Mouse (Mus musculus) mature B cell (primary cell): ENCODE data around the gene St6galnac3.

ENCODE experiments used
- in situ Hi-C: fragments of 300-500 bp; cut with MboI; formaldehyde crosslinking; loops from 2 replicates; pipeline ENCODE4 v1.14.3; 2019

The St6galnac3 gene

DNA sequence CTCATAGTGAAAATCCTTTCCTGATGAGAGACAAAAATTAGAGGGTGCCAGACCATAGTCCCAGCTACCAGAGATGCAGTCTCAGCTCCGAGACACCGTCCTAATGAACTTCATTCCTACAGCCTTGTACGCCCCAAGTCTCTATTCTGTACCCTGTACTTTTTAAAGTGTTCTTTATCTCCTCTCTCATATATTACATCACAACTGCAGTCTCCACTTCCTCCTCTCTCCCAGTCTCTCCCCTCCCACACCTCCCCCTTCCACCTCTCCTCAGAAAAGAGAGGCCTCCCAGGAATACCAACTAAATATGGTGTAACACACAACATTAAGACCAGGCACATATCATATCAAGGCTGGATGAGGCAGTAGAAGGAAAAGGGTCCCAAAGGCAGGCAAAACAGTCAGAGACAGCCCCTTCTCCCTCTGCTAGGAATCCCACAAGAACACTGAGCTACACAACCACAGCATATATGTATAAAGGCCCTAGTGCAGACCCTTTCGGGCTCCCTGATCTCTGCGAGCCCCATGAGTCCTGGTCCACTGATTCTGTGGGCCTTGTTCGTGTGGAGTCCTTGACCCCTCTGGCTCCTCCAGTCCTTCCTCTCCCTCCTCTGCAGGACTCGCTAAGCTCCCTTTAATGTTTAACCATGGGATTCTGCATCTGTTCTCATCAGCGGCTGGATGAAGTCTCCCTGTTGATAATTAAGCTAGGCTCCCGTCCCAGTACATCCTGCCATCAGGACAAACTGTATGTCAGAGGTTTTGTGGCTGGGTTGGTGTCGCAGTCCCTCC, 502.2 kb downstream of the St6galnac3 start:
- in situ Hi-C loops: no loop called here

DNA sequence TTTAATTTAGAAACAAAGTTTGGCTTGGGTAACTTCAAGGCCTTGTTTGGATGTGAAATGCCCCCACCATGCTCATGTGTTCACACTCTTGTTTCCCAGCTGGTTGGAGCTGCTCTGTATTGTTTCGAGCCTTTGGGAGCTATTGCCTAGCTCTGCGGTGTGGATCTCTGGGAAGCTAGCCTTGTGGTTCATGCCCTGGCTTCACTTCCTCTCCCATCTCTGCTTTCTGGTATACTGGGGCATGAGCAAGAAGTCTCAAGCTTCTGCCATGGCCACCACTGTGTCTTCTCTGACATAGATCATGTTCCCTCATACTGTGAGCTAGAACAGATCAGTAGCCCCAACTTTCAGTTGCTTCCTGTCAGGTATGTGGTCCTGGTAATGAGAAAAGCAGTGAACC, 505.6 kb downstream of the St6galnac3 start:
- in situ Hi-C loops: no loop called here

DNA sequence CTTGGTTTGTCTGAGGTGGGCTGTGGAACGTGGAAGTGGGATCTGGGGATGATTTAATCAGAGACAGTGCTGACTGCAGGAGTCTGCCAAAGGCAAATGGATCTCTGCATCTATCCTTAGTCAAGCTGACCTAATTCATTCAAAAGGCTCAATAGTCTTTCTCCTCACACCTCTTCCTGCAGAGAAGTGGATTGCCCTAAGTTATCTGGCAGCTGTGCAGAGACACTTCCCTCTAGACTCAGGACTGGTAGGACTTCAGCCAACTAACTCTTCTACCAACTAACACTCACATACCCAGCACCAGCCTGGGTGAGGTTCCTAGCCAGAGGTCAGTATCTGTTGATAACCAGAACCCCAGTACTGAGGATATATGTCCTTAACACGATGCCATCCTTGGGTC, 516.8 kb downstream of the St6galnac3 start:
- in situ Hi-C loops: no loop called here

DNA sequence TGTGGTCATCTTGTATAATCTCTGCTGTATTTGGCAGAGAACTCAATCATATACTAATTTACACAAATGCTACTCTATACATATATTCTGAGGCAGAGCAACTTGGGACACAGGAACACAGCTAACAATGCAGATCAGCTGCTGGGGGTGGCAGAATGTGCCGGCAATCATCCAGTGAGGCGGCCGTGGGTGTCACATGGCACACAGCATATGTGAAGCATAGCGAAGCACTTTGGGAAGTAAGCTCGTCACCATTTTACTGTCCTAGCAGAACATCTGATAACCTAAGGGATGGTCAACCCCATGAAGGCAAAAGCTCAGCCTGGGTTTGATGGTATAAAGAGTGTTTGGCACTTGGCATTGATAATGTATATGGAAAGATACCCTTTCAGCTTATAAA, 520.9 kb downstream of the St6galnac3 start:
- in situ Hi-C loops: no loop called here

DNA sequence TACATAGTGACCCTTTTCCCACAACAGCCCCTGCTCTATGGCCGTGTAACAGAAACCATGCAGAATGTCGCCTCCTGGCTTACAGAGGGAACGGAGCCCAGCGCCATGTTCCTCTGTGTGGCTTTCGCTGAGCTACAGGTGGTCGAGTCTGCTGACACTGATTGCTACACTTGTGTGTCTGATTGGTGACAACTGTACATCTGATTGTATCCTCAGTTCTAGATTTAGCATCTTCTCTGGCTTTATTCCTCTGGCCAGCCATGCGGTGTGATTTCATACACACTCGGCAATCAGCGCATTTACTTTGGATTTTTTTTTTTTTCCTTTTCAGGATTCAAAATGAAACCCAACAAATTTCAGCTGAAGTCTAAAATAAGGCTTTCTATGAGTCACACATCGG, 523.1 kb downstream of the St6galnac3 start:
- in situ Hi-C loops: no loop called here

DNA sequence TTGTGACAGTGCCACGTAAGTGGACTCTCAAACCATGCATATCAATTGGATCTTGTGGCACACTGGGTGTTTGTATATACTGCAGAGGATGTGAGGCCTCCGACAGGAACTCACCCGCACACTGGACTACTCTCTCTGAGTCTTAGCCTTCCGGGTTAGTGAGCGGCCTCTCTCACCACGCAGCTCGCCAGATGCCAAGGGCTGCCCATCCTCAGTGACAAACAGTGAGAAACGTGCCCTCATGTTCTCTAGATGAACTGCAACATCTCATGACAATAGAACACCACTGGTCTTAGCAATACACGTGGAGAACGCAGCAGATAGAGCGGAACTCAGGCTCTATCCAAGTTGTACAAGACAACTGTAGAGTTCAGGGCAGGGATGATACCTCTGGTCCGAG, 524.2 kb downstream of the St6galnac3 start:
- in situ Hi-C loops: no loop called here

DNA sequence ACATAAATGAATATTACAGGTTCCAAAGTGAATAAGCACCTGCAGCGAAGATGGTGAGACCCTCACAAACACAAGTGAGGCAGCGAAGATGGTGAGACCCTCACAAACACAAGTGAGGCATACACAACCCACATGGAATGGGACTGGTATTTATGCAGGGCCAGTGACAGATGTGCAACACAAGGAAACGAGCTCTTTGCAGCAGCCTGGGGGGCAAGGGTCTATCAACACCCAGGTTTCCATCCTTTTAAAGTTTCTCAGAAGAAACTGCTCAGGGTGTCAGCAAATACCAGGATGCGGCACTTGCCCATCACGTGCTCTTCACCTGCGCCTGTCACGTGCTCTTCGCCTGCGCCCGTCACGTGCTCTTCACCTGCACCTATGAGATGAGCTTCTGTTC, 524.9 kb downstream of the St6galnac3 start:
- in situ Hi-C loops: no loop called here

DNA sequence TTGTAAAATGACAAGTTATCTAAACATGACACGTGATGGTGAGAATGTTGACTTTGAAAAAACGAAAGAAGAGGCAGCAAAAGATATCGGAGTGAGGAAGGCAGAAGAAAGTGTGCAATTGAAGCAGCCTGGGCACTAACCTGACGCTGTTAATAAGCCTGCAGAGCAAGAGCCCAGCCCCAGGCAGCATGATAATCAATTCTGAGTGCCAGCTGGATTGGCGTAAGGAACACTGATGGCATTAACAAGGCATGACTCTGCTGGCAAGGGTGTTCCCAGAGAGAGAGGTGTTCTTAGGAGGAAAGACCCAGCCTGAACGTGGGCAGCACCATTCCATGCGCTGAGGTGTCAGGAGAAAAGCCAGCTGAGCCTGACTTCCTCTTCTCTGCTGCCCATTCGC, 525.7 kb downstream of the St6galnac3 start:
- in situ Hi-C loops: no loop called here

DNA sequence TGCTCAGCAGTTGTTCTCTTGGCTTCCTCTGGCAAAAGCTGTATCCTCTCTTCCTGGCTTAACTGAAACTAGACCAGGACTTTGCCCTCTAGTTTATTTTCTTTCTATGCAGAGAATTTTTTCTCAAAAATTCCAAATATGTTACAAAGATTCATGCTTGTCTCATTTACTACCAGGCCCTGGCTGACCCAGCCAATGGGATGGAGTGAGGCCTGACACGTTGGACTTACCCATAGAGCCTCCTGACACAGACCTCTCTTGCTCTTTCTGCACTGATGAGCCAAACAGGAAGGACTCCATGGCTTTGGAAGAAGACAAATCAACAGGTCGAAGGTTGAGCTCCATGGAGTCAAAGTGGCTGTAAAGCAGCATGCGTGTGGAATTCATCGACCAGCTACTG, 526.5 kb downstream of the St6galnac3 start:
- in situ Hi-C loops: no loop called here

DNA sequence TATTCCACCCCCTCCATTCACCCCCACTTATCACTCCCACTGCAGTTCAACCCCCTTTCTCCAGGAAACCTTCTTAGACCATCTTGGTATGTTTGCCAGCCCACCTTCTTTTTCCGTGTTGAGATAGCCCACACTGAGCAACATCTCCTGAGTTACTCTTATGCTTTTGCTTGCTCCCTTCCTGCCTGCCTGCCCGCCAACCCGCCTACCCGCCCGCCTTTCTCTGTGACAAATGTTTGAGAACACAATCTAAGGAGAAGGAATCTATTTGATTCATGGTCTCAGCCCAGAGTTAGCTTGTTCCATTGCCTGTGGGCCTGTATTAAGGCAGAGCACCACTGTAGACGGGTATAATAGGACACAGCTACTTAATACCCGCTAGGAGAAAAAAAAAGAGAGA, 531.9 kb downstream of the St6galnac3 start:
- in situ Hi-C loops: no loop called here

DNA sequence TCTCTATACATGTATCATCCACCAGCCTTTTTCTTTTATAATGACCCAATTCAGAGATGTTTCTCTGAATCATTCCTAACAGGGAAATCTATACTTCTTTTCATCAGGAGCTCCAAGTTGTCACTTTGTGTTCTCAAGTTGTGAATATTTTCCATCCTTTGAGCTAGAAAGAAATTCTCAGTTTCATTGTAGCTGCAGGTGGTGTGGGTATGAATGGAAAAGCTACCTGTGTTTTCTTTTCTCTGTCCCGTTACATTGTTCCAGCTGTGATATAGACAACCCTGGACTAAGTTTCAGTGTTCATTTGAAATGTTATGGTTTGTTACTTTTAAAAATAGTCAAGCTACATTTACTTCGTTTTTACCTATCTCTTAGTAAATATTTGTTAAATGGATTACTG, 534.2 kb downstream of the St6galnac3 start:
- in situ Hi-C loops: no loop called here

DNA sequence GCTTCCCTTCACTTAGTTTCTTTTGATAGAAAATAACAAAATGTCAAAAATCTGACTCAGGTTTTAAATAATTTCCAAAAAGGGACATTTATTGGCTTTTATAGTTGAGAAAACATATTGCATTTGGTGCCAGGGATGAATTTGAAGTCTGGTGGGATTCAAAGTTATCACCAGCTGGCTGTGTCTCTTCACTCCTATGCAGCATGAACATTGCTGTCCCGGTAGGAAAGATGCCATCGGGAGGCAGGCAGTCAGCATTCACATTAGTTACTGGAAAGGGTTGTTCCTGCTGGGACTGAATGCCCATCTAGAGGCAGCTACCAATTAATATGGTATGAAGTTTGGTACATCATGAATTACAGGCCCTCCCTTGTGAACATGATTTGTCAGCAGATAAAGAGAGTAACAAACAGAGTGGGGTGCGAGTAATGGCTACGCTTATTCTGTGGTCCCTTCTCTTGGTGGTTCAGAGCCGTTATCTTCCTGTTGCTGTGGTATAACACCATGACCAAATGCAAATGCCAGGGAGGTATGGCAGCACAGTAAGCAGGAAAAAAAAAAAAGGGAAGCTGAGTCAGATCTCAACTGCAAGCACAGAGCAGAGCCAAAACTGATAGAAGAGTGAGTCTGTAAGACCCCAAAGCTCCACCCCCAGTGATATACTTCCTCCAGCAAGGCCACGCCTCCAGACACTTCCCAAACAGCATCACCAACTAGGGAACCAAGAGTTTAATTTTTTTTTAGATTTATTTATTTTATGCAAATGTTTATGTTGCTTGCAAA, 535.1 kb downstream of the St6galnac3 start:
- in situ Hi-C loops: no loop called here

DNA sequence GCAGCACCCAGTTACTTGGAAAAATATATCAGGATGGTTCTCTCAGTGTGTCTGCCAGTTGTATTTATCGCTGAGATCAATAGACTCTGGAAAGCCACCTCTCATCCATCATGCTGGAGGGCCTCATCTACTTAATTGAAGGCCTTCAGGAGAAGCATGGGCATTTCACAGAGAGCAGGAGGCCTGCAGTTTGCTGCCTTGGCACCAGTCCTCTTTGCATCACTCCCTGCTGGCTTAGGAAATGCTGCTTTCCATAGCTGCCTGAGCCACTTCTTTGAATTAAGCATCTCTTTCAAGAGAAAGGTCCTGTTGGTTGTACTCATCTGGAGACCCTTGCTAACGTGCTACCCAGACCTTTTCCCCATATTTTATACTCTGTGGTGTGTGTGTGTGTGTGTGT, 536.8 kb downstream of the St6galnac3 start:
- in situ Hi-C loops: no loop called here

DNA sequence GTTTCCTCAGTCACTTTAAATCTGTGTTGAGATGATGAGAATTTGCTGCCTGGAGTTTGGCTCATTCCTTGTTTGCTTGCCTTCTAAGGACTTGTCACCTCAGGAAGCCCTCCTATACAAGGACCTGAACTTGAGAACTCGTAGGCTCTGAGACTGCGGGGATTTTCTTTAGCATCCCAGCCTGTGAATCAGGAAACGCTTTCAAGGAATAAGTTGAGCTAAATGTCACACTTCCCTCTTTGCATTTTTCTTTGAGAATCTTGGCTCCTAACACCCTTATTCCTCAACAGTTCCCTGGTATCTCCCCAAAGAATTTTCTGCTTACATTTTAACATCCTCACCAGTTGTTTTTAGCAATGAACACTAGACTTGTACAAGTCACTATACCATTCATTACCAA, 539.9 kb downstream of the St6galnac3 start:
- in situ Hi-C loops: no loop called here

DNA sequence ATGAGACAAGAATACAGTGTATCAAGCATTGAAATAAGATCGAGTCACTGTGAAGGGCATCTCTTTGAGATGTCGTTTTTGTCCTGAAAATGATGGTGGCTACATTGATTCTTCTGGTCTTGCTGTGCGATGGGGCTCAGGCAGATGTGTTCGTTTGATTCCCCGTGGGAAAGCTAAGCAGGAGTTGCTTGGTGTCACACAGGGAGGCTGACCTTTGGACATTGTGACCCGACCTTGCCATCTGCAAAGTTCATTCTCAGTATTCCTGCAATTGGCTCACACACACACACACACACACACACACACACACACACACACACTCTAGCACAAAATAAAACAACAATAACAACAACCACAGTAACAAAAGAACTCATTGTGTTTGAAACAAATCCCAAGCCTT, 543.7 kb downstream of the St6galnac3 start:
- in situ Hi-C loops: no loop called here

DNA sequence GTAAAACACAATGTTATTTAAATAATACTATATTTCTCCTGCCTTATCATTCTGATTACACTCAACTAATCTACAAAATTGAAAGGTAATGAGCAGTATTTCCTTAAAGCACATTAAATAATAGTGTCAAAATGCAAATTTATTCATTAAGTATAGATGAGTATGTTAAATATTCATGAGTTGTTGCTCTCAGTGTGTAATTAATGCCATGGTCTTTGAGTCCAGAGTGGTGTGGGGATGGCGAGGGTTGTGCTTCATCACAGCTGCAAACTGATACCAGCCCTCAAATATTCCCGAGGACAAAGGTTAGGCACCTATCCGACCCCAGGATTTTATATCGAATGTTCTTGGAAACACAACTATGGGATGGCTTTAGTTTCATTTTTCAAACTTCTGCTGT, 548.2 kb downstream of the St6galnac3 start:
- in situ Hi-C loops: no loop called here

DNA sequence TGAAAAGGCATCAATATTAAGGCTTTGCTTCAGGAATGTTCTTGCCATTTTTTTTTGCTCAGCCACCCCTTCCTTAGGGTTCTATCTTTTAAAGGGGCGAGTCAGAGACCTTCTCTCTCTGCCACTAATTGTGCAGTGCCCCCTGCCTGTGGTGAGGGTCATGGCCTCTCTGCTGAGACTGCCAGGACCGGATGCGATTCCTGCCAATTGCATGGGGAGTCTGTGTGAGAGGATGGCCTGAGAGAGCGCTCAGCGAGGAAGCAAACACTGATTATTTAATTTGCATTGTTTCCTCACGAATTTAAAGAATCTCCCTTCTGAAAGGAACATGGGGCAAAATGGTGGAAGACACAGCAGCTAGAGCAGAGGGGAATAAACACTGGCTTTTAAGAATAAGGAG, 548.6 kb downstream of the St6galnac3 start:
- in situ Hi-C loops: no loop called here

DNA sequence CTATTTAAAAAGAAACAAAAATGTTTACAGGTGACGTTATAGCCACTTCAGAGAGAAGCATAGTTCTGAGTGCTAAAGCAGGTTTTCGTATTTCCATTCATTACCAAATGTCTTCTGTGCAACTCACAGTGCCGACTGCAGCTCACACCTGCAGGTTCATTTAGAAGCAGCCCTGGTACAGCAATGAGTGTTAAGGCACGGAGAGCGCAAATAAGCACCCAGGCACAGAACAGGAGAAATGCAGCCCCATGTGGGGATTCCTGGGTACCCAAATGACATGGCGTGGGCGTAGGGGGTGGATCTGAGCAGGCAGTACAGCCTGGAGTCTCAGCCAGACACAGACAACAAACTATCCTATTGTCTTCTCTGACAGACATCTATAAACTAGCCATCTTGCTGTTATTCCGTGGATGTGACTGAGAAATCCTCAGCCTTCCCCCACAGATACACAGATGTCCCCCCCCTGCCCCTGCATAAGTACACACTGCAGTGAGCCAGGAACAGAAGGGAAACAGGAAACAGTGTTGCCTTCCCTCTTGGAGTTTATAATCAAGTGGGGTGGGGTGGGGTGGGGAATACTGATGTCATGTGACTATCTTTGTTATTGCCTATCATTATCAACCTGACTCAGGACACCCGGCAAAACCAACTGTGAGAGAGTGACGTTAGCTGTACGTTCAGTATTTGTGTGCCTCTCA, 550.5 kb downstream of the St6galnac3 start:
- in situ Hi-C loops: no loop called here

DNA sequence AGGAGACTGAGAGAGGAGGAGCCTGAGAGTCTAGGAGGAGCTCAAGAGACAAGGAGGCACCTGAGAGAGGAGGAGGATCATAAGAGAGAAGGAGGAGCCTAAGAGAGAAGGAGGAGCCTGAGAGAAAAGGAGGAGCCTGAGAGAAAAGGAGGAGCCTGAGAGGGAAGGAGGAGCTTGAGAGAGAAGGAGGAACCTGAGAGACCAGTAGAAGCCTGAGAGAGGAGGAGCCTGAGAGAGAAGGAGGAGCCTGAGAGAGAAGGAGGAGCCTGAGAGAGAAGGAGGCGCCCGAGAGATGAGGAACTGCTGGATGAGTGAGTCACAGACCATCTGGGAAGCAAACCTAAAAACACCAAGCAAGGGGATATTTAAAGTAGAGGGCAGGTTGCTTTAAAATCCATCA, 551.4 kb downstream of the St6galnac3 start:
- in situ Hi-C loops: no loop called here

DNA sequence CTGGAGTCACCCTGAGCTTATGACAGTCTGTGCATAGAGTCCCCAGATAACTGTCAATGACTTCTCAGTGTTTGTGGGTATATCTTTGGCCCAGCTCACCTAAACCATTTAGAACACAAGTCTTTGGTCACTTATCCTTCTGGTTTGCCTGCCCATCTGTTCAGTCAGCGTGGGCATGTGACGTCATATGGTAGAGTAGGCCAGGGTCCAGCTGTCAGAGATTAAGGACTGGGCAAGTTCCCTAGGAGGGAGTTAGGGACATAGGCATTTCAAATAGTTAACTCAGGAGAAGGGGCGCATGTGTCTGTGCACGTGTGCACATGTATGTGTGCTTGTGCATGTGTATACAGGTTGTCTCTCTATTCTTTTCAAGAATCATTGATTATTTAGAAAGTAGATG, 554.8 kb downstream of the St6galnac3 start:
- in situ Hi-C loops: no loop called here

DNA sequence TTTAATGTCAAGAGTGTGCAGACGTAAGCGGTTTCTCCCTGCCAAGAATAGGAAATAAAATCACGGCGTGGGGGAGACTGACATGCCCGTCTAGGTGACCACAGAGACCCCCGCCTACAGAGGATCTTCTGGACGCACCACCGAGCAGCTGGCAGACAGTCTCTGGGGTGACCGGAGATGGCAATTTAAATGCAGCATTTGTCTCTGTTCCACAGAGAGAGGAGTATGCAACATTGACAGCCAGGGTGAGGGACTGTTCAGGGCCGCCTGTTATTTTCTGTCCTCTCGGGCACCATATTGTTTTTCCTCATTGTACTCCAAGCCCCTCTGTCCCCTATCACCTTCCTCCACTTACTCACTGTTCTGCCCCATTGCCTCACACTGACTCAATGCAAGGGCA, 555.2 kb downstream of the St6galnac3 start:
- in situ Hi-C loops: no loop called here

DNA sequence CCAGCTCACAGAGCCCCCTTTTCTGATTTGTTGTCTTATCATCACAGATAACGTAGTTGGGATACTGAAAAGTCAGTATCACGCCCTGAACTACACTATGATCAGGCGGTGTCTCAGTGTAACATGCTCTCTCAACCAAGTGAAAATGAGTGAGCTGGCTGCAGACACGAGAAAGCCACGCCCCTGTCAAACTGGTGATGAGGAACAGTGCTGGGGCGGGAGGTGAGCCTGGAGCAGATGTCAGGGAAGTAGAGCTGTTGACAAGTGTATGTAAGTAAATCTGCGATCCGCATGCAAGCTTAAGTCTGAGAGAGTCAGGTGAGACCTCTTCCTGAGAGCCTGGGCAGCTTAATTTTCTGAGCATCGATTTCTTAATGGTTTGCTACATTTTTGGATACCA, 563.3 kb downstream of the St6galnac3 start:
- in situ Hi-C loops: no loop called here

DNA sequence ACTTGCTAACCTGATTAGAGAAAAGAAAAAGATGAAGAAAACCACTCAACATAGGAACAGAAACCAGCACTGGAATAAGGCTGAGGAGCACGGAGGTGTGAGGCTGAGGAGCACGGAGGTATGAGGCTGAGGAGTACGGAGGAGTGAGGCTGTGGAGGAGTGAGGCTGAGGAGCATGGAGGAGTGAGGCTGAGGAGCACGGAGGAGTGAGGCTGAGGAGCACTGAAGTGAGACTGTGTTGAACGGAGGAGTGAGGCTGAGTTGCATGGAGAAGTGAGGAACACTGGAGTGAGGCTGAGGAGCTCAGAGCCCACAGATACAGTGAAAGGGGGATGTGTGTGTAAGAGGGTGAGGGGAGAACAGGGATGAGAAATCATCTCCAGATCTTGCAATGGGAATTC, 564.3 kb downstream of the St6galnac3 start:
- in situ Hi-C loops: no loop called here
